Mouse (Mus musculus) cortical plate, adult 2 months (tissue): Measurements from ENCODE around the gene Entpd5.

Experiments used
- CTCF ChIP-seq: fragments of 200-500 bp; IDR thresholded peaks from 2 replicates; pipeline ENCODE4 v1.5.1; 2011; ENCODE audit warnings: mild to moderate bottlenecking, control low read depth, low read length; ENCODE audit not compliant: insufficient read depth; ENCODE audit errors: extremely low read depth
- POLR2A ChIP-seq: fragments of 200-500 bp; IDR thresholded peaks from 2 replicates; pipeline ENCODE4 v1.6.1; 2011; ENCODE audit warnings: mild to moderate bottlenecking, low read length, control low read depth; ENCODE audit not compliant: insufficient read depth; ENCODE audit errors: extremely low read depth

DNA sequence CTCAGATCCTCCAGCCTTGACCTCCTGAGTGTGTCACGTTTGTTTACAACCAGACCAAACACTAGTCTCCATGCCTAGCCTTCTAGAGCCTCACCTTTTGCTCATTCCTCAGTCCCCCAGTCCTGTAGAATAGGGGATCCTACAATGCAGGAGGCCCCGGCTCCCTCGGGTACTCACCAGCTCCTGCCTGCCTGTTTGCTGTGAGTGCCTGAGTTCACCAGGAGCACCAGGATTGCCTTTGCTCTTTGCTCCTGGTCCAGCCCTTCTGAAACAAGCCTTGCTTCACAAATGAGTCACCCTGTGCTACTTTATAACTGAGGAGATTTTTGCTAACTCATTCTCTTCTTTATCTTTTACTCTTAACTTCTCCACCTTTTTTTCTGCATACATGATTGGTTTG, 8.2 kb downstream of the Entpd5 start:
- TF ChIP-seq CTCF (no peak), POLR2A (no peak)
